Mouse (Mus musculus) stomach, postnatal 0 days (tissue): ENCODE measurements around the gene Hoxa1.

Source experiments
- CTCF ChIP-seq: IDR thresholded peaks from 2 replicates; pipeline ENCODE4 v1.5.1; 2016; ENCODE audit warnings: antibody characterized with exemption, low read depth, mild to moderate bottlenecking, moderate library complexity
- EP300 ChIP-seq: optimal IDR thresholded peaks from 2 replicates; pipeline ENCODE3; 2016; ENCODE audit warnings: antibody characterized with exemption

- no peak for TF ChIP-seq CTCF
- no peak for TF ChIP-seq EP300
Observed at GRCm38 (mm10) chr6:52189909-52190308, 31.8 kb upstream of the Hoxa1 start.
